Mouse (Mus musculus): ENCODE measurements around the gene Ksr1. TPM values are rescaled to one million over a fixed set of nuclear protein-coding genes. Genes with fewer than 3 reads are reported as not detected.

Gene Ksr1
- polyA plus RNA-seq, 1 experiment from 2014 or later: 2.1 TPM

- Histone ChIP-seq H3K4me1 (replicated peaks) (peaks cover 59% of the 10 kb centered on the region), H3K27me3 (no peaks in the 10 kb centered on the region), H3K36me3 (replicated peaks) (peaks cover 32% of the 10 kb centered on the region; the same call in 1 of the 2 replicates), H3K4me2 (no peak overlapping the region), H3K27ac (replicated peaks) (no peak overlapping the region), H3K9ac (no peak overlapping the region), H3K4me3 (replicated peaks) (no peak overlapping the region), H3K9me3 (replicated peaks) (no peaks in the 10 kb centered on the region)
- 80% methylated on average over 12 of the region's 12 CpGs for WGBS (ENCODE audit: insufficient replicate concordance)
- no peak for ATAC-seq (ENCODE audit: insufficient read depth)
Observed at GRCm38 (mm10) chr11:78978176-78979019, 167.8 kb downstream of the Ksr1 start.

DNA sequence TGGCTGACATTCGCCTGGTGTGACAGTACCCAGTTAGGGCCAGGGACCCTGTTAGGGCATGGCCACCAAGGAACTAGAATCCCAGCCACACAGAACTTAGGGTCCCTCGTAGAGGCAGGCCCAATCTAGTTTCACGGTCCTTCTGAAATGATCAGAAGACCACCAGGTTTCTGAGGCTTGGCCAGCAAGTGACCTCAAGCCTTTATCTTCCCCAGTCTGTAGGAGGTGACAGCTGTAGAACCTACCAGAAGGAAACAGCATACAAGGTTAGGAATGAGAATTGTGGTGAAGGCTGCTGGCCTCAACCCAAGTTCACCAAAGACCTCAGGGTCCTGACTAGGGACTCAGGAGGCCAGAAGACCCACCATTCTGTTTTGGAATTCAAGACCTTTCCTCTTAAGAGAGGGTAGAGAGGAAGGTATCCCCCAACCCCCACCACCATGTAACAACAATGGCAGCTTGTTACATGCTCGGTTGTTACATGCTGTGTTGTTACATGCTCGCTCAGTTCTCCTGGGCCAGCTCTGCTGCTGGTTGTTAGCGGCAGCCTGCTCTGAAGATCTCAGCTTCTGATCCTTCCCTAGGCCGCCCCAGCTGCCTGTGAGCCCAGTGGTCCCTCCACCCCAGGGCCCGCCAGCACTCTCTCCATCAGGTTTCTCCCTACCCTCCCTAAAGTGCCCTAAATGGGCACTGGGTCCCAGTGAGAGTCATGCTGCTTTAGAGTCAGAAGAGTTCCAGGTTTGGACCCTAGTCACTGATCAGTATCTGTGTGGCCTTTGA, 169.3 kb downstream of the Ksr1 start:
- Histone ChIP-seq H3K27ac (replicated peaks) (no peak overlapping the region), H3K4me1 (replicated peaks) (peaks cover 58% of the 10 kb centered on the region), H3K27me3 (no peaks in the 10 kb centered on the region), H3K9ac (no peak overlapping the region), H3K4me3 (replicated peaks) (no peak overlapping the region), H3K4me2 (no peak overlapping the region), H3K9me3 (replicated peaks) (no peaks in the 10 kb centered on the region), H3K36me3 (replicated peaks) (peaks cover 44% of the 10 kb centered on the region)
- 72% methylated on average over 8 of the region's 8 CpGs for WGBS (ENCODE audit: insufficient replicate concordance)
- no peak for ATAC-seq (ENCODE audit: insufficient read depth)

DNA sequence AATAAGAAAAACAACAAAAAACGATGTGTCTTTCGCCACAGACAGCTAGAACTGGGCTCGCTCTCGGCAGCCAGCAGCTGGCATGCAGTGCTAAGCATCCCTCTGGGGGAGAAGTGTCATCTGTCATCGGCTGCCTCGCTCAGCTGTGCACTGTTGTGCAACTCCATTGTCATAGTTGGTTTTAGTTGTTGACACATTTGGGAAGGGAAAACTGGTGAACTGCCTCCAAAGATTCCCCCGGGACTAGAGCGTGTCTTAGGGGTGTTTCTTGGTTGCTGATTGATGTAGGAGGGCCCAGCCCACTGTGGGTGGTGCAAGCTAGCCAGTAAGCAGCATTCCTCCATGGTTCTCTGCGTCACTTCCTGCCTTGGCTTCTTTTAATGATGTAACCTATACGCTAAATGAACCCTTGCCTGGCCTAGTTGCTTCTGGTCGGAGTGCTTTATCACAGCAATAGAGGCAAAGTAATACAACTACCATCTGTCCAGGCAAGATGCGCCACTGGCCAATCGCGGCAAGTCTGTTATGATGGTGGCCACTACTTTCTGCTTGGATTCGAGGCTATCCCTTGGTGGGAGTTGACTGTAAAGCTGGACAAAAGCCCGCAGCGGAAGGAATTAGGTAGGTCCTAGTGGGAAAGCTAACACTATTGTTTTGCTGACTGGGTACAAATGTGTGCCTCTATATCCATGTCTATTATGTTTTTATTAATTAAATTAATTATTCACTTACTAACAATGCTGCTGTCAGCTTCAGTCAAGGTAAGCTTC, 172.6 kb downstream of the Ksr1 start:
- H3K36me3 ChIP-seq (replicated peaks): peaks cover 74% of the 10 kb centered on the region
- no peak for ATAC-seq (ENCODE audit: insufficient read depth)
- WGBS (ENCODE audit: insufficient replicate concordance): 67% methylated on average over 17 of the region's 17 CpGs
- peaks cover 35% of the 10 kb centered on the region for H3K4me1 ChIP-seq (replicated peaks)
- no peaks in the 10 kb centered on the region for H3K9me3 ChIP-seq (replicated peaks)
- H3K27me3 ChIP-seq: no peaks in the 10 kb centered on the region
- H3K27ac ChIP-seq (replicated peaks): no peak overlapping the region
- no peak overlapping the region for H3K9ac ChIP-seq
- no peak overlapping the region for H3K4me3 ChIP-seq (replicated peaks)
- 0 out of 2 replicates have a peak overlapping the region, but pooled peaks have one; percentile 10 for H3K4me2 ChIP-seq

GRCm38 (mm10) chr11:78972811-78973351, 173.3 kb downstream of the Ksr1 start:
- Histone ChIP-seq H3K27ac (replicated peaks) (no peak overlapping the region), H3K9ac (no peak overlapping the region), H3K4me3 (replicated peaks) (no peak overlapping the region), H3K4me1 (replicated peaks) (peaks cover 34% of the 10 kb centered on the region), H3K36me3 (replicated peaks) (peaks cover 73% of the 10 kb centered on the region), H3K9me3 (replicated peaks) (no peaks in the 10 kb centered on the region), H3K27me3 (no peaks in the 10 kb centered on the region), H3K4me2 (peak overlapping the region; percentile 10; the same call in 1 of the 2 replicates)
- ATAC-seq (ENCODE audit: insufficient read depth): no peak
- WGBS (ENCODE audit: insufficient replicate concordance): 49% methylated on average over 8 of the region's 8 CpGs

- H3K27ac ChIP-seq (replicated peaks): no peak overlapping the region
- H3K4me3 ChIP-seq (replicated peaks): no peak overlapping the region
- H3K27me3 ChIP-seq: no peaks in the 10 kb centered on the region
- no peak overlapping the region for H3K4me2 ChIP-seq
- 54% methylated on average over 6 of the region's 6 CpGs for WGBS (ENCODE audit: insufficient replicate concordance)
- H3K36me3 ChIP-seq (replicated peaks): peaks cover 71% of the 10 kb centered on the region
- H3K9me3 ChIP-seq (replicated peaks): no peaks in the 10 kb centered on the region
- peaks cover 33% of the 10 kb centered on the region for H3K4me1 ChIP-seq (replicated peaks)
- no peak for ATAC-seq (ENCODE audit: insufficient read depth)
- H3K9ac ChIP-seq: no peak overlapping the region
Observed at GRCm38 (mm10) chr11:78972328-78972727, 173.9 kb downstream of the Ksr1 start.

DNA sequence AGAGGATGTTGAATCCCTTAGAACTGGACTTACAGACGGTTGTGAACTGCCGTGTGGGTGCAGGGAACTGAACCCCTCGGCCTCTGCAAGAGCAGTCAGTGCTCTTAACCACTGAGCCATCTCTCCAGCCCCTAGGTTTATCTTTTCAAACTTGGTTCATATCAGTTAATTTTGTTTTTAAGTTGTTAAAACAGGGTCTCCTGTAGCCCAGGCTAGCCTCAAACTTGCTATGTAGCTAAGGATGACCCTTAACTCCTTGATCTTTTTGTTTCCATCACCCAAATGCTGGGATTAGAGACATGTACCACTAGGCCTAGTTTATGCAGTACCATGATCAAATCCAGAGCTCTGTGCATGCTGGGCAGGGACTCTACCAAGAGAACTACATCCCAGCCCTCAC, 174.5 kb downstream of the Ksr1 start:
- Histone ChIP-seq H3K4me3 (replicated peaks) (no peak overlapping the region), H3K36me3 (replicated peaks) (peaks cover 68% of the 10 kb centered on the region), H3K4me1 (replicated peaks) (peaks cover 33% of the 10 kb centered on the region), H3K9me3 (replicated peaks) (no peaks in the 10 kb centered on the region), H3K9ac (no peak overlapping the region), H3K27ac (replicated peaks) (no peak overlapping the region), H3K4me2 (no peak overlapping the region), H3K27me3 (no peaks in the 10 kb centered on the region)
- 86% methylated on average over 3 of the region's 3 CpGs for WGBS (ENCODE audit: insufficient replicate concordance)
- ATAC-seq (ENCODE audit: insufficient read depth): no peak

GRCm38 (mm10) chr11:78971096-78971495, 175.1 kb downstream of the Ksr1 start:
- Histone ChIP-seq H3K27me3 (no peaks in the 10 kb centered on the region), H3K4me2 (no peak overlapping the region), H3K36me3 (replicated peaks) (peaks cover 69% of the 10 kb centered on the region), H3K9me3 (replicated peaks) (no peaks in the 10 kb centered on the region), H3K9ac (no peak overlapping the region), H3K27ac (replicated peaks) (no peak overlapping the region), H3K4me3 (replicated peaks) (no peak overlapping the region), H3K4me1 (replicated peaks) (peaks cover 30% of the 10 kb centered on the region)
- no peak for ATAC-seq (ENCODE audit: insufficient read depth)
- 72% methylated on average over 8 of the region's 8 CpGs for WGBS (ENCODE audit: insufficient replicate concordance)

GRCm38 (mm10) chr11:78968121-78968520, 178.1 kb downstream of the Ksr1 start:
- WGBS (ENCODE audit: insufficient replicate concordance): 62% methylated on average over 4 of the region's 4 CpGs
- Histone ChIP-seq H3K27ac (replicated peaks) (no peak overlapping the region), H3K36me3 (replicated peaks) (peaks cover 77% of the 10 kb centered on the region), H3K4me1 (replicated peaks) (peaks cover 19% of the 10 kb centered on the region), H3K4me2 (no peak overlapping the region), H3K4me3 (replicated peaks) (no peak overlapping the region), H3K9me3 (replicated peaks) (no peaks in the 10 kb centered on the region), H3K9ac (no peak overlapping the region), H3K27me3 (no peaks in the 10 kb centered on the region)
- no peak for ATAC-seq (ENCODE audit: insufficient read depth)

DNA sequence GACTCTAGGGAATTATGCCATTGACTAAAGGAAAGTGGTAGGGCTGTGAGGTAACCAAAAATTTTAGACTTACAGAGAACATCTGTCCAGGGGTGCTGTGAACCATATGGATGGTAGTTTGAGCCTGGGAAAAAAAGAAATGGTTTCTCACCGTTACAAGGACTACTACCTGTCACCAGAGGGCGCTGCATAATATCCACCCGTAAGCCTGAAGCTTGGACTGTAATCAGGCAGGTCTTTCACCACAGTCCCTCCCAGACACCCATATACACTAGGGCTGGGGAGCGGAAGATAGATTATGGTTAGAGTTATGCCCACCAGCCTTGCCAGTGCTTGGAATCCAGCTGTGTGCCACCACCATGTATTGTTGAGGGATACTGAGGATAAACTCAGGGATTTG, 178.8 kb downstream of the Ksr1 start:
- Histone ChIP-seq H3K9ac (no peak overlapping the region), H3K36me3 (replicated peaks) (peaks cover 77% of the 10 kb centered on the region), H3K4me2 (no peak overlapping the region), H3K27me3 (no peaks in the 10 kb centered on the region), H3K4me1 (replicated peaks) (peaks cover 12% of the 10 kb centered on the region), H3K9me3 (replicated peaks) (no peaks in the 10 kb centered on the region), H3K27ac (replicated peaks) (no peak overlapping the region), H3K4me3 (replicated peaks) (no peak overlapping the region)
- 16% methylated on average over 4 of the region's 4 CpGs for WGBS (ENCODE audit: insufficient replicate concordance)
- no peak for ATAC-seq (ENCODE audit: insufficient read depth)

All from liver, embryonic 15.5 days (tissue).